22 mouse cellular contexts compared by ENCODE assay signal in the genomic region with DNA sequence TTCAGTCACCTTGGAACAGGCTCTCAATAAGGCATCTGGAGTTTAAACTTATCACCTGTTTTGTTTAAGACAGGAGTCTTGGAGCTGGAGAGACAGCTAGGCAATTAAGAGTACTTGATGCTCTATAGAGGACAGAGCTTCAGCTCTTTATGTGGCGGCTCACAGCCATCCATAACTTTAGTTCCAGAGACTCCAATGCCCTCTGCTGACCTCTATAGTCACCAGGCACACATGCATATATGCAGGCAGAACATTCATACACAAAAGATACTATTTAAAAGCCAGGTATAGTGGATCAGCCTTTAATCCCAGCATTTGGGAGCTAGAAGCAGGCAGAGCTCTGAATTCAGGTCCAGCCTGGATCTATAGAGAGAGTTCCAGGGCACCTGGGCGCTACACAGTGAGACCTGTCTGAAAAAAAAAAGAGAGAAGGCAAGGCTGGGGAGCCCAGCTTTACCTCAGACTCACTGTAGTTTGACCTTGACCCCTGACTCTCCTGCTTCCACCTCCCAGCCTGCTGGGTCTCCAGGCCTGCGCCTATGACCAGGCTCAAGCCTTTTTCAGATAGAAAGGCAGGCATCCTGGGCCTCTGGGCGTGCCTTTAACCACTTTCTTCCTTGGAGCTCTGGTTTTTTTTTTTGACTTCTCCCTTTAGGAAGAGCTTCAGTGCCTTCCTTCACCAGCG.
"Had no signal": no experiment of that assay in that cellular context is flagged by ENCODE, and none has a peak within 500 bp of the region (broad histone marks: within the 10 kb centered on the region; RNA-seq: fewer than 3 reads in every experiment).

No protein-coding gene starts in this region.

- H3K9ac ChIP-seq: limb, embryonic 15.5 days; liver, embryonic 14.5 days; liver, postnatal 0 days; lung, embryonic 14.5 days; midbrain, embryonic 15.5 days; neural tube, embryonic 12.5 days; neural tube, embryonic 15.5 days; stomach, embryonic 15.5 days had no signal

- H3K27ac ChIP-seq: kidney, postnatal 0 days; limb, embryonic 15.5 days; liver, embryonic 14.5 days; macrophage; midbrain, embryonic 10.5 days; midbrain, embryonic 15.5 days; neural tube, embryonic 12.5 days; neural tube, embryonic 15.5 days; stomach, embryonic 15.5 days had no signal

- H3K27me3 ChIP-seq: limb, embryonic 12.5 days; limb, embryonic 15.5 days; megakaryocyte, embryonic 14.5 days; midbrain, embryonic 15.5 days; neural tube, embryonic 12.5 days; neural tube, embryonic 15.5 days; stomach, embryonic 15.5 days had no signal

- H3K9me3 ChIP-seq: limb, embryonic 12.5 days; limb, embryonic 15.5 days; megakaryocyte, embryonic 14.5 days; midbrain, embryonic 10.5 days; midbrain, embryonic 15.5 days; neural tube, embryonic 12.5 days; neural tube, embryonic 15.5 days; stomach, embryonic 15.5 days had no signal

- H3K4me1 ChIP-seq: limb, embryonic 12.5 days; limb, embryonic 15.5 days; midbrain, embryonic 10.5 days; midbrain, embryonic 15.5 days; neural tube, embryonic 12.5 days; neural tube, embryonic 15.5 days; stomach, embryonic 15.5 days had no signal

- H3K4me2 ChIP-seq: limb, embryonic 12.5 days; limb, embryonic 15.5 days; liver, embryonic 11.5 days; lung, embryonic 14.5 days; midbrain, embryonic 15.5 days; neural tube, embryonic 12.5 days; neural tube, embryonic 15.5 days; stomach, embryonic 15.5 days had no signal

- H3K4me3 ChIP-seq: limb, embryonic 12.5 days; limb, embryonic 15.5 days; megakaryocyte, embryonic 14.5 days; midbrain, embryonic 10.5 days; midbrain, embryonic 15.5 days; neural tube, embryonic 12.5 days; neural tube, embryonic 15.5 days; stomach, embryonic 15.5 days had no signal

- ATAC-seq: liver, postnatal 0 days; lung, postnatal 0 days; midbrain, embryonic 15.5 days had no signal

- DNase-seq: kidney, adult 18-20 months; kidney, postnatal 4 days; left cerebral cortex, postnatal 4 days; liver, postnatal 0 days; lung, embryonic 14.5 days; right cerebral cortex, adult 18-20 months; right cerebral cortex, postnatal 14 days; spleen, adult 18-20 months; thymus, postnatal 25 days had no signal
